Mouse (Mus musculus): ENCODE results near the gene Ces2a. TPM values are rescaled to one million over a fixed set of nuclear protein-coding genes. Genes with fewer than 3 reads are reported as not detected.

The Ces2a gene
- total RNA-seq, 2 experiments from 2014 or later, result not detected

GRCm38 (mm10) chr8:104770365-104770764, 36.6 kb downstream of the Ces2a start:
- Histone ChIP-seq H3K4me3 (no peak overlapping the region), H3K27ac (no peak overlapping the region)
- TF ChIP-seq CTCF (conservative IDR thresholded peaks at IDR 0.05), result no peak
- DNase-seq (ENCODE audit: low spot score in 2 of 2), result no peak

- TF ChIP-seq CTCF (conservative IDR thresholded peaks at IDR 0.05), result no peak
- Histone ChIP-seq H3K4me3 (no peak overlapping the region), H3K27ac (no peak overlapping the region)
- DNase-seq (ENCODE audit: low spot score in 2 of 2), result no peak
Observed at GRCm38 (mm10) chr8:104787049-104787448, 53.2 kb downstream of the Ces2a start.

GRCm38 (mm10) chr8:104788929-104789328, 55.1 kb downstream of the Ces2a start:
- no peak for DNase-seq (ENCODE audit: low spot score in 2 of 2)

GRCm38 (mm10) chr8:104789886-104790680, 56.3 kb downstream of the Ces2a start:
- no peak overlapping the region for H3K4me3 ChIP-seq
- H3K27ac ChIP-seq, result no peak overlapping the region
- TF ChIP-seq CTCF (conservative IDR thresholded peaks at IDR 0.05), result peak; percentile 74
- no peak for DNase-seq (ENCODE audit: low spot score in 2 of 2)

More at GRCm38 (mm10) chr8:104788929-104789328, 55.1 kb downstream of the Ces2a start:
- H3K27ac ChIP-seq, result no peak overlapping the region
- no peak overlapping the region for H3K4me3 ChIP-seq
- no peak for TF ChIP-seq CTCF (conservative IDR thresholded peaks at IDR 0.05)

Small RNA genes lying within 50 kb of the gene (microRNA-seq; reads per million reads assigned to microRNA genes)
- 0 reads per million in 2 experiments for gene Gm44328

Other genes with a start within 250 kb of the Ces2a start
- gene Terb1, start 224.1 kb upstream of the Ces2a start, total RNA-seq (2021), result 1 to 10 TPM in 1 of 2 experiments, under 1 TPM in 1; 0.76 to 1.0 TPM
- gene Nae1, start 199.4 kb upstream of the Ces2a start, total RNA-seq (2021), result 10 to 100 TPM; 44.5 to 46.3 TPM
- 10 to 100 TPM; 19.3 to 19.7 TPM for gene Car7, start 199.3 kb upstream of the Ces2a start, total RNA-seq (2021)
- gene Pdp2, start 142.6 kb upstream of the Ces2a start, total RNA-seq (2021), result 1 to 10 TPM; 8.7 to 9.1 TPM
- not detected for gene Cdh16, start 109.6 kb upstream of the Ces2a start, total RNA-seq (2021)
- gene Rrad, start 102.7 kb upstream of the Ces2a start, total RNA-seq (2021), result 1 to 10 TPM; 2.0 to 2.1 TPM
- gene Ciao2b, start 92.0 kb upstream of the Ces2a start, total RNA-seq (2021), result 10 to 100 TPM; 27.8 to 31.7 TPM
- gene Ces2b, start 97.6 kb downstream of the Ces2a start, total RNA-seq (2021), result not detected
- gene Ces2c, start 113.1 kb downstream of the Ces2a start, total RNA-seq (2021), result not detected
- not detected for gene Ces2e, start 192.3 kb downstream of the Ces2a start, total RNA-seq (2021)
- not detected for gene Ces2f, start 213.4 kb downstream of the Ces2a start, total RNA-seq (2021)
- under 1 TPM; 0.12 to 0.13 TPM for gene Ces2g, start 227.7 kb downstream of the Ces2a start, total RNA-seq (2021)